Mouse (Mus musculus): ENCODE measurements at regions not wholly inside any gene's neighbourhood (a gene's known extent, or its start where the extent isn't known, plus 50 kb on each side); places are given as distances from the start of the nearest gene placed in this dataset.

DNA sequence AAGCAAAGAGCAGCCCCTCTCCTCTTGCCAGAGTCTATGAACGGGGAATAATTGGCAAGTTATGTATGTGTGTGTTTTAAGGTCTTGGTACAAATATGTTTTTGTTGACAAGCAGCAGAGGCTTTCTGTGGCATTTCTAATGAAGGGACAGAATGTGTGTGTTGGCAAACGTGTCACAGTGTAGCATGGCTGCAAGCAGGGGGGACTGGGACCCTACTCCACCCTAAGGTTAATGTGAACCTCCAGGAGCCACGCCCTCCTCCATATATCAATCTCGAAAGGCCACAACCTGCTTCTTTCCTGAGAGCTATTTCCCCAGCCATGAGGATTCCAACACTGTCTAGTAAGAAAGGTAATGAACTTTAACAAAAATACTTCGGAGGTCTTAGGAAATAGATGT, 209.8 kb downstream of the Clic5 start:
- WGBS = 33% methylated on average over 5 of the region's 5 CpGs
- peak; percentile 54; the same call in 1 of the 2 replicates for ATAC-seq (ENCODE audit: low read depth)
- Histone ChIP-seq H3K36me3 (ENCODE audit: control insufficient read depth, insufficient read depth, low read length) (no peaks in the 10 kb centered on the region), H3K4me1 (ENCODE audit: control insufficient read depth, insufficient read depth, low read length) (0 out of 2 replicates have a peak, but pooled peaks cover 2% of the 10 kb centered on the region), H3K27ac (ENCODE audit: low read depth, low read length) (no peak overlapping the region), H3K4me2 (ENCODE audit: low read depth, low read length) (no peak overlapping the region), H3K9me3 (ENCODE audit: control insufficient read depth, low read length) (no peaks in the 10 kb centered on the region), H3K27me3 (ENCODE audit: control insufficient read depth, insufficient read depth, low read length) (no peaks in the 10 kb centered on the region), H3K4me3 (ENCODE audit: low read depth, low read length) (no peak overlapping the region), H3K9ac (replicated peaks; ENCODE audit: low read depth, low read length) (no peak overlapping the region)

DNA sequence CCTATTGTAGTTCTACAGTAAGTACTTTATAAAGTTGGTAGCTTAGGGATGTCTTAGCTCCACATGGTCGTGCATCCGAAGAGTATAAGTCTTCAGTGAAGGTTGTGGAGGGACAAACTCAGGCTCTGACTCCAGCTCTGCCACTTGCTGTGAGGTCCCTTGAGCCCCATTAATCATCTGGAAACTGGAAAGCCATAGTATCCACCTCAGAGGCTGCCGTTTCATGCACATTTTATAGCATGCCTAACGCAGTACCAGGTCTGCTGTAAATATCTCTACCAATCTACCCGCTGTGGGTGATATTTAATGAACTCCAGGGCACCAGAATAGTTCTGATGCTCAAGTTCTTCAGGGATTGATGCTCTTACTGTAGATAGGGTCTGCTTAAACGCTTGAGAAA, 216.5 kb downstream of the Clic5 start:
- no peak for ATAC-seq (ENCODE audit: low read depth)
- H3K4me3 ChIP-seq (ENCODE audit: low read depth, low read length) = no peak overlapping the region
- H3K9ac ChIP-seq (replicated peaks; ENCODE audit: low read depth, low read length) = no peak overlapping the region
- WGBS = 72% methylated on average over 6 of the region's 6 CpGs
- H3K9me3 ChIP-seq (ENCODE audit: control insufficient read depth, low read length) = no peaks in the 10 kb centered on the region
- no peak overlapping the region for H3K27ac ChIP-seq (ENCODE audit: low read depth, low read length)
- H3K4me2 ChIP-seq (ENCODE audit: low read depth, low read length) = no peak overlapping the region
- no peaks in the 10 kb centered on the region for H3K36me3 ChIP-seq (ENCODE audit: control insufficient read depth, insufficient read depth, low read length)
- H3K4me1 ChIP-seq (ENCODE audit: control insufficient read depth, insufficient read depth, low read length) = no peaks in the 10 kb centered on the region
- no peaks in the 10 kb centered on the region for H3K27me3 ChIP-seq (ENCODE audit: control insufficient read depth, insufficient read depth, low read length)

DNA sequence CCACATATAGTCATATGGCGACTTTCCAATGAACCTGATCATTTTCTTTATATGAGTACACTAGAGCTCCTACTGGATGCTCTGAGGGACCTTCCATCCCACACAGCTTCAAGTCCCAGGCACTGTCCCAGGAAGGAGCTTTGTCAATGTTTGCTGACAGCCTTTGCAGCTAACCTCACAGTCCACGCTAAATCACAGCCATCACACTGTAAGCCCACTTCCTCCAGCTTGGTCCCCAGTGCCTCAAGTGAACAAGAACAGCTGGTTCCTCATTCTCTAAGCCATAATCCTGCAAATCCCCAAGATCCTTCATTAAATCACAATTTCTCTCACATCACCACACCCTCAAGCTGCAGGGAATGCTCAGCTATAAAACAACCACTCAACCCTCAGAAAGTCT, 222.6 kb downstream of the Clic5 start:
- H3K36me3 ChIP-seq (ENCODE audit: control insufficient read depth, insufficient read depth, low read length) = no peaks in the 10 kb centered on the region
- H3K4me1 ChIP-seq (ENCODE audit: control insufficient read depth, insufficient read depth, low read length) = no peaks in the 10 kb centered on the region
- H3K27me3 ChIP-seq (ENCODE audit: control insufficient read depth, insufficient read depth, low read length) = no peaks in the 10 kb centered on the region
- no peak overlapping the region for H3K9ac ChIP-seq (replicated peaks; ENCODE audit: low read depth, low read length)
- H3K4me2 ChIP-seq (ENCODE audit: low read depth, low read length) = no peak overlapping the region
- no peak overlapping the region for H3K27ac ChIP-seq (ENCODE audit: low read depth, low read length)
- no peaks in the 10 kb centered on the region for H3K9me3 ChIP-seq (ENCODE audit: control insufficient read depth, low read length)
- H3K4me3 ChIP-seq (ENCODE audit: low read depth, low read length) = no peak overlapping the region
- ATAC-seq (ENCODE audit: low read depth) = no peak
- WGBS = 82% methylated on average over 2 of the region's 2 CpGs

DNA sequence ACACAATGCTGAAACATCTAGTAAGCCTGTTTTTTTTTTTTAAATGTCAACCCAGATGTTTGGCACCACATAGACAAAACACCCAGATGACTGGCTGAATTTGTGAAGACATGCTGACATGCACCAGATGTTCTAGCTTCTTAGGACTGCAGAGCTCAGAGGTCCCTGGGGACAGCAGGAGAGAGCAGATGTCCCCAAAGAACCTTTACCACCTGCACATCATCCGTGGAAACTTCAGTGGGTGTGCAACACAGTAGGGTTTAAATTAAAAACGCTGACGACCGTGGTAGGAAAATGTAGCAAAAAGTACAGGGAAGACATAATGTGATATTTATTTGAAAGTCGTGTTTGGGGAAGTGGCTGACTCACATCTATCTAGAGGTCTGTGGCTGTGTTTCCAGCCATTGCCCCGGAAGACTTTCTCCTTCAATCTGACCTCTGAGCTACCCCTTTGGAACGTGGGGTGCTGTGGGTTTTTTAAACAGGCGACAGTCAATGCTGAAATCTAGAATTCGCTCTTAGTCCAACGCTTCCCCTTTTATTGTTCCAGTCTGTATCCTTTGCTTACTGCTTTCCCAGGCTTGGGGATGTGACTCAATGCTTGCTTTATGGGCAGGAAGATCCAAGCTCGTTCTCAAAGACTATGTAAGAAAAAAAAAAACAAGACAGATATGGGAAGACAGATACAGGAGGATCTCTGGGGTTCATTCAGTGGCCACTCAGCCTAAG, 230.5 kb downstream of the Clic5 start:
- WGBS = 74% methylated on average over 11 of the region's 11 CpGs
- ATAC-seq (ENCODE audit: low read depth) = no peak
- Histone ChIP-seq H3K4me2 (ENCODE audit: low read depth, low read length) (no peak overlapping the region), H3K4me1 (ENCODE audit: control insufficient read depth, insufficient read depth, low read length) (no peaks in the 10 kb centered on the region), H3K27me3 (ENCODE audit: control insufficient read depth, insufficient read depth, low read length) (no peaks in the 10 kb centered on the region), H3K9me3 (ENCODE audit: control insufficient read depth, low read length) (no peaks in the 10 kb centered on the region), H3K9ac (replicated peaks; ENCODE audit: low read depth, low read length) (no peak overlapping the region), H3K4me3 (ENCODE audit: low read depth, low read length) (no peak overlapping the region), H3K27ac (ENCODE audit: low read depth, low read length) (no peak overlapping the region), H3K36me3 (ENCODE audit: control insufficient read depth, insufficient read depth, low read length) (no peaks in the 10 kb centered on the region)

DNA sequence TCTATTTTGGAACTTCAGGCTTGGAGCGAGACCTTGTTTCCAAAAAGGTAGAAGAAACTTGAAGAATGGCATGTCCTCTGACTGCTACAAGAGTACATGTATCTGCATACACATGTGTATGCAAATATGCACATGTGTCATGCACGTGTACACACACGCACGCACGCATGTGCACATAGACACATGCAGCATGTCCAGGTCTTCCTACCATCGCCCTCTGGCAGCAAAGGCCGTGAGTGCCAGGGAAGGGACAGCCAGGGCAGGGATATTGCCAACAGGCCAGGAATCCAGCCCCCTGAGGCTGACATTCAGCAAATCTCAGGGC, 231.0 kb downstream of the Clic5 start:
- ATAC-seq (ENCODE audit: low read depth) = no peak
- 95% methylated on average over 7 of the region's 7 CpGs for WGBS

DNA sequence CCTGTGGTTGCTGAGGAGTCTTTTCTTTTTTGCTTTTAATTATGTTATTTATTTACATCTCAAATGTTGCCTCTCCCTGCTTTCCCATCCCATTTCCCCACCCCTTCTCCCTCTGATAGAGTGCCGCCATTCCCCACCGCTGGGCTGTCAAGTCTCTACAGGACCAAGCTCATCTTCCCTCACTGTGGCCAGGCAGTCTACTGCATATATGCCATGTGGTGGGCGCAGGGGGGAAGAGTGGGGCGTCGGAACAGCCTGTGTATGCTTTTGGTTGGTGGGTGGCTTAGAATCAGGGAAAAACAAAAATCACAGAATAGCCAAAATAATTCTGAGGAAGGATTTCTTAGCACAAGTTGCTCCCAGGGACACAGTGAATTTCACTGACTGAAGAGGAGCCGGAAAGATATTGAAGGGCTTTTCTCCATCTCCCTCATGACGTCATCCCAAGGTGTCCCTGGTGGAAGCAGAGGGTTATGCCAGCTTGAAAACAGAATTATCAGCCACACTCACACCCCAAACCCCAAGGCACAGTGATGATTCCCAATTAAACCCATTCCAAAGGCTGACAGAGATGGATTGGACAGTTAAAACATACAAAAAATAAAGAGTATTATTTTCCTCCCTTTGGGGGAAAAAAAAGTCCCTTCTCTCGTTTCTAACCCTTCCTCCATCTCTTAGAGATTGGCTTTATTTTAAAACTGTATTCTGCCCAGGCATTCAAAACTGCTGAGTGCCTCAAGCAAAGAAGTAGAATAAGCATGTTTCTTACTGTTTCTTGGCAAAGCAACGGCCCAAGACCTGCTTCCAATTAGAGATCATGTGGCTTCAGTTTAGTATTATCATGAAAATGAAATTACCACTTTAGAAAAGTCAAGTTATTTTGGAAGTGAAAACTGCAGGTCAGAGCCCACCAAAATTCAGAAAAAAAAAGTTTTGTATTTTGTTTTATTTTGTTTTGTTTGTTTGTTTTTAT, 232.0 kb downstream of the Clic5 start:
- Histone ChIP-seq H3K4me3 (ENCODE audit: low read depth, low read length) (no peak overlapping the region), H3K4me2 (ENCODE audit: low read depth, low read length) (no peak overlapping the region), H3K36me3 (ENCODE audit: control insufficient read depth, insufficient read depth, low read length) (no peaks in the 10 kb centered on the region), H3K27me3 (ENCODE audit: control insufficient read depth, insufficient read depth, low read length) (no peaks in the 10 kb centered on the region), H3K9ac (replicated peaks; ENCODE audit: low read depth, low read length) (no peak overlapping the region), H3K27ac (ENCODE audit: low read depth, low read length) (no peak overlapping the region), H3K9me3 (ENCODE audit: control insufficient read depth, low read length) (no peaks in the 10 kb centered on the region), H3K4me1 (ENCODE audit: control insufficient read depth, insufficient read depth, low read length) (no peaks in the 10 kb centered on the region)
- no peak for ATAC-seq (ENCODE audit: low read depth)
- 78% methylated on average over 9 of the region's 9 CpGs for WGBS

More for the DNA sequence above, 231.0 kb downstream of the Clic5 start:
- Histone ChIP-seq H3K4me3 (ENCODE audit: low read depth, low read length) (no peak overlapping the region), H3K9me3 (ENCODE audit: control insufficient read depth, low read length) (no peaks in the 10 kb centered on the region), H3K36me3 (ENCODE audit: control insufficient read depth, insufficient read depth, low read length) (no peaks in the 10 kb centered on the region), H3K27ac (ENCODE audit: low read depth, low read length) (no peak overlapping the region), H3K9ac (replicated peaks; ENCODE audit: low read depth, low read length) (no peak overlapping the region), H3K4me2 (ENCODE audit: low read depth, low read length) (no peak overlapping the region), H3K4me1 (ENCODE audit: control insufficient read depth, insufficient read depth, low read length) (no peaks in the 10 kb centered on the region), H3K27me3 (ENCODE audit: control insufficient read depth, insufficient read depth, low read length) (no peaks in the 10 kb centered on the region)

DNA sequence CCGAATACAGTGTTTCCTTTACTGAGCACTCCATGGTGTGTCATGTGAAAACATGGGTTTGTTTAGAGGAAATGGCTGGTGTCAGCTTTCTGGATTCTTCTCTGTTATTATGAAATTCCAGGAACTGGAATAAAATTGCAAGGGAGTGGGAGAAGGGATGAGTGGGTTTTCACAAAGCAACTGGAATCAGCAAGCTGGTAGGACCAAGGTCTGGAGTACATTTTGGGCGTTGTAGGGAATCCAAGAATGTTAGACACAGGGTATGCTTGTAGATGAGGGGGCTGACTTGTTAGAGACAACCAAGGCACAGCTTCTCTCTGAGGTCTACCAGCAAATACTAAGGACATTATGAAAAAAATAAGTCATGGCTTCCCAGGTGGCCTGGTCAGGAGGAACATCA, 233.8 kb downstream of the Clic5 start:
- no peak overlapping the region for H3K9ac ChIP-seq (replicated peaks; ENCODE audit: low read depth, low read length)
- H3K9me3 ChIP-seq (ENCODE audit: control insufficient read depth, low read length) = no peaks in the 10 kb centered on the region
- H3K4me1 ChIP-seq (ENCODE audit: control insufficient read depth, insufficient read depth, low read length) = no peaks in the 10 kb centered on the region
- ATAC-seq (ENCODE audit: low read depth) = no peak
- H3K27ac ChIP-seq (ENCODE audit: low read depth, low read length) = no peak overlapping the region
- H3K4me3 ChIP-seq (ENCODE audit: low read depth, low read length) = no peak overlapping the region
- no peak overlapping the region for H3K4me2 ChIP-seq (ENCODE audit: low read depth, low read length)
- WGBS = 91% methylated on average over 2 of the region's 2 CpGs
- H3K27me3 ChIP-seq (ENCODE audit: control insufficient read depth, insufficient read depth, low read length) = no peaks in the 10 kb centered on the region
- no peaks in the 10 kb centered on the region for H3K36me3 ChIP-seq (ENCODE audit: control insufficient read depth, insufficient read depth, low read length)

DNA sequence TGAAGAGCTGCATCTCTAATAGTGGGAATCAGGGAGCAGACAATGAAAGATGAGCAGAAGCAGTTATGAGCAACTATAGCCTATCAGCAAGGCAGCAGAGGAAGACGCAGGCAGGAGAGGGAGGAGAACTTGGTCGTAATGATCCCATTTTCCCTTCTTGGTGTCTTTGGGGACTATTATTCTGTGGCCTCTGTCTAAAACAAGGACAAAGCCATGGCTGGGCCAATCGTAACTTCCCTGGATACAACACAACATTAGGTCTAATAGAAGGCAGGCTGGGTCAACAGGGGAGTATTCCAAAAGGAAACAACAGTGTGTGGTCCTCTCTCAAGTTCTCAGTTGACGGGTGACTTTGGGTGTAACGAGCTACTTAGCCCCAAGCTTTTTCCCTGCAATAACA, 234.5 kb downstream of the Clic5 start:
- WGBS = 74% methylated on average over 5 of the region's 5 CpGs
- Histone ChIP-seq H3K27me3 (ENCODE audit: control insufficient read depth, insufficient read depth, low read length) (no peaks in the 10 kb centered on the region), H3K9ac (replicated peaks; ENCODE audit: low read depth, low read length) (no peak overlapping the region), H3K4me1 (ENCODE audit: control insufficient read depth, insufficient read depth, low read length) (no peaks in the 10 kb centered on the region), H3K4me2 (ENCODE audit: low read depth, low read length) (no peak overlapping the region), H3K27ac (ENCODE audit: low read depth, low read length) (no peak overlapping the region), H3K4me3 (ENCODE audit: low read depth, low read length) (no peak overlapping the region), H3K9me3 (ENCODE audit: control insufficient read depth, low read length) (no peaks in the 10 kb centered on the region), H3K36me3 (ENCODE audit: control insufficient read depth, insufficient read depth, low read length) (no peaks in the 10 kb centered on the region)
- no peak for ATAC-seq (ENCODE audit: low read depth)

DNA sequence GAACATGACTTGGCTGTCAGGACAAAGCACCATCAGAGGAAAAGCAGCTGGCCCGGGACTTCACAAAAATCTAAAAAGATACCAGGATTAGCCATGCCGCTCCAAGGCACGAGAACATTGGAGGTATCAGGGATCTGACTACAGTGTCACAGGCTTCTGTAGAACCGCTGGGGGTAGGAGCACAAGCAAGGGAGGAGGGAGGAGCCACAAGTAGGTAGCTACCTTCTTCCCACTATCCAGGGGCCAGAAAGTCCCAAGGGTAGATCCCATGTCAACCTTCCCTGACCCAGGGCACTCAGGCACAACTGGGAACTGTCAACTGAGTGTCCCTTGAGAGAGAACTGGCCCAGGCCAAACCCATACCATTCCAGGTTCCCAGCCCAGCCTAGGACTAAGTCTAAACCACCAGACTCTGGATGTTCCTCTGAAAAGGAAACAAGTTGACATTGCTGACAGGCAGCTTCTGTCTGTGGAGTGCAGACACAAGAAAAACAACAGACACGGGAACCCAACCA, 235.1 kb downstream of the Clic5 start:
- Histone ChIP-seq H3K4me1 (ENCODE audit: control insufficient read depth, insufficient read depth, low read length) (no peaks in the 10 kb centered on the region), H3K4me3 (ENCODE audit: low read depth, low read length) (no peak overlapping the region), H3K4me2 (ENCODE audit: low read depth, low read length) (no peak overlapping the region), H3K27me3 (ENCODE audit: control insufficient read depth, insufficient read depth, low read length) (no peaks in the 10 kb centered on the region), H3K9me3 (ENCODE audit: control insufficient read depth, low read length) (no peaks in the 10 kb centered on the region), H3K36me3 (ENCODE audit: control insufficient read depth, insufficient read depth, low read length) (no peaks in the 10 kb centered on the region), H3K9ac (replicated peaks; ENCODE audit: low read depth, low read length) (no peak overlapping the region), H3K27ac (ENCODE audit: low read depth, low read length) (no peak overlapping the region)
- WGBS = 95% methylated on average over 5 of the region's 5 CpGs
- ATAC-seq (ENCODE audit: low read depth) = no peak
